Mouse (Mus musculus): ENCODE results near the gene Nek9. TPM values are rescaled to one million over a fixed set of nuclear protein-coding genes. Genes with fewer than 3 reads are reported as not detected.

The Nek9 gene
- total RNA-seq, 1 experiment: 20.4 TPM

DNA sequence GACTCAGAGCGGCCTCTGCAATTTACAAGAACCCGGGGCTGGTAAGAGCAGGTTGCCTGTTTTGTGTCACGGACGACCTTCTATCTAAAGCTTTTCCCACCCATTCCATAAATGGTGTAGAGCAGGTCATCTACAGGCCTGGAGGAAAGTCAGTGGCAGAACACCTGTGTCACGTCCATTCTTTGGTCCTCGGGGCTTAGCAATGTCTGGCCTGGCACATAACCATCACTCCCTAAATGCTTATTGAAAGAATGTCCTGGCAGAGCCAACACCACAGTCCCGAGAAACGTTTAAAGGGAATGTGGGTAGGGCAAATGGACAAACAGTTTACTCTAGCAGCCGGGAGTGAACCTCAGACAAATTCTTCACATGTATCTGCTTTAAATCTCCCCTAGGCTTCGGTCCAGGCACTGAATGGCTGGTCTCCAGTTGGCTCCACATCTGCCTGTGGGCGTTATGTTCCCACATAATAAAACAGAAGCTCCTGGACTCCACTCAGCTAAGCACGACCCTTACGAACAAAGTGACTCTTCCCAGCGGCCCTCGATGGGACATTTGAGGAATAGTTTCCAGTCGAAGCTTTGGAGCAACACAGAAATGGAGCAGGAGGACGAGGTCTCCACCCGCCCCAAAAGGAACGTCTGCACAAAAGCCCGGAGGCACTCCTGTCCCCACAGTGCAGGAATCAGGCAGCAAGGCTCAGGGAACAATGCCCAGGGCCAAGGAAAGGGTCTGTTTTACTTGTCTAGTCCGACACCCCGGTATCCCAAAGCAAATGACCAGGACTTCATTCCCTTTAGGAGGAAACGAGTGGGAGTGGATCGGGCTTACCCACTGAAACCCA is 49.8 kb downstream of the Nek9 start:
- no peaks in the 10 kb centered on the region for H3K36me3 ChIP-seq (ENCODE audit: control insufficient read depth, insufficient read depth, low read length, poor library complexity, severe bottlenecking)
- H3K4me1 ChIP-seq (ENCODE audit: control insufficient read depth in 2 of 2, insufficient read depth in 2 of 2, low read length in 2 of 2, poor library complexity in 1 of 2): peaks cover 0 to 5% of the 10 kb centered on the region in 2 experiments; a peak in 1 of 4 replicates
- H3K9me3 ChIP-seq (ENCODE audit: control insufficient read depth, insufficient read depth, low read depth, low read length): no peaks in the 10 kb centered on the region
- in situ Hi-C loops (cut with MboI; ENCODE audit: low sequenced_read_pairs in 2 of 2, unreplicated experiment in 2 of 2): no loop called here
- no peak overlapping the region; a peak in 1 of 4 replicates for H3K4me3 ChIP-seq (ENCODE audit: insufficient read depth in 1 of 2, low read depth in 1 of 2, low read length in 2 of 2, poor library complexity in 1 of 2, severe bottlenecking in 1 of 2)
- 0 out of 2 replicates have a peak overlapping the region, but pooled peaks have one; percentile 56 for H3K9ac ChIP-seq (ENCODE audit: insufficient read depth, low read depth, low read length, poor library complexity, severe bottlenecking)
- TF ChIP-seq CHD2 (IDR thresholded peaks at IDR 0.05; ENCODE audit: low read depth, low read length): no peak
- no peak for TF ChIP-seq ZC3H11A (IDR thresholded peaks at IDR 0.05; ENCODE audit: borderline replicate concordance, low read depth, low read length)
- no peak for TF ChIP-seq HCFC1 (IDR thresholded peaks at IDR 0.05; ENCODE audit: borderline replicate concordance, insufficient read depth, low read length)
- no peak for TF ChIP-seq MAFK (IDR thresholded peaks at IDR 0.05; ENCODE audit: insufficient read depth, low read depth, low read length)
- TF ChIP-seq ZNF384 (IDR thresholded peaks at IDR 0.05; ENCODE audit: low read depth, low read length): no peak
- no peak overlapping the region for H3K27ac ChIP-seq (ENCODE audit: insufficient read depth, low read depth, low read length, poor library complexity, severe bottlenecking)
- DNase-seq (ENCODE audit: low read depth, low spot score): no peak

DNA sequence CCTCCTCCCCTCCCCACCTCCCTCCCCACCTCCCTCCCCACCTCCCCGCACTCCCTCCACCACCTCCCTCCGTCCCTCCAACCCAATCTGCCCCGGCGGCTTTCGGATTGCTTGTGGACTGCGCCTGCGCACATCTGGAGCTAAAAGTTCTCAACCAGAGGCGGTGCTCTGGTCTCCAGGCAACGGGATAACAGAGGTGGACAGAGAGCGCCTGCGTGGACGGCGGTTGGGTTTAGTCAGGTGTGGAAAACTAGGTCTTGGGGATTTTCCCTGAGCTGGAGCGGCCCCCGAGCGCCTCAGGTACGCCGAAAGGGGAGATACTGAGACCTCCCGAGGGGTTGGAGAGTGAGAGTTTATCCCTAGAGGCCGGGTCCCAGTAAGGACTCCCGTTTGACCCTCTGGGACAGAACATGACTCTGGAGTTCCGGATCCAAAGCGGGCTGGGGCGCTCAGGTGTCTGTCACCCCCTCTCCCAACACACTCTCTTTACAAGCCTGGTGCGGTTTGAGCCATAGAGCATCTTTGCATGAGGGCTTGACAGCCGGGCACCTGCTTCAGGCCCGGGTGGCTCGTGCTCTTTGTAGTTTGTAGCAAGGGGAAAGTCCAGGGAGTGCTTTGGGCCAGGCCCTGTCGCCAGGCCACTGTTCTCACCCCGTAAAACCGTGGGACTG is 50.5 kb downstream of the Nek9 start, which contains the start of gene Zc2hc1c:
Gene Zc2hc1c (plus strand): TSS at position 106 of the 671 bp plus-strand sequence.
- 0 out of 2 replicates have a peak, but pooled peaks have one; percentile 3 for TF ChIP-seq HCFC1 (IDR thresholded peaks at IDR 0.05; ENCODE audit: borderline replicate concordance, insufficient read depth, low read length)
- TF ChIP-seq MAFK (IDR thresholded peaks at IDR 0.05; ENCODE audit: insufficient read depth, low read depth, low read length): no peak
- Histone ChIP-seq H3K4me3 (ENCODE audit: insufficient read depth in 1 of 2, low read depth in 1 of 2, low read length in 2 of 2, poor library complexity in 1 of 2, severe bottlenecking in 1 of 2) (peak within 1 kb of the TSS; percentile 65 to 72), H3K9me3 (ENCODE audit: control insufficient read depth, insufficient read depth, low read depth, low read length) (no peaks in the 10 kb centered on the region), H3K27ac (ENCODE audit: insufficient read depth, low read depth, low read length, poor library complexity, severe bottlenecking) (no peak within 1 kb of the TSS), H3K36me3 (ENCODE audit: control insufficient read depth, insufficient read depth, low read length, poor library complexity, severe bottlenecking) (no peaks in the 10 kb centered on the region), H3K4me1 (ENCODE audit: control insufficient read depth in 2 of 2, insufficient read depth in 2 of 2, low read length in 2 of 2, poor library complexity in 1 of 2) (peaks cover 0 to 5% of the 10 kb centered on the region in 2 experiments; a peak in 1 of 4 replicates), H3K9ac (ENCODE audit: insufficient read depth, low read depth, low read length, poor library complexity, severe bottlenecking) (peak within 1 kb of the TSS; percentile 56)
- DNase-seq (ENCODE audit: low read depth, low spot score): peak; percentile 92
- in situ Hi-C loops (cut with MboI; ENCODE audit: low sequenced_read_pairs in 2 of 2, unreplicated experiment in 2 of 2): no loop called here

GRCm38 (mm10) chr12:85287809-85288485 is 51.2 kb downstream of the Nek9 start, which contains the start of gene Acyp1:
Acyp1 (minus strand) TSS chr12:85288438.
- in situ Hi-C loops (cut with MboI; ENCODE audit: low sequenced_read_pairs in 2 of 2, unreplicated experiment in 2 of 2): no loop called here
- no peak for DNase-seq (ENCODE audit: low read depth, low spot score)
- H3K9me3 ChIP-seq (ENCODE audit: control insufficient read depth, insufficient read depth, low read depth, low read length): no peaks in the 10 kb centered on the region
- H3K27ac ChIP-seq (ENCODE audit: insufficient read depth, low read depth, low read length, poor library complexity, severe bottlenecking): no peak within 1 kb of the TSS
- no peak for TF ChIP-seq ZNF384 (IDR thresholded peaks at IDR 0.05; ENCODE audit: low read depth, low read length)
- no peak for TF ChIP-seq HCFC1 (IDR thresholded peaks at IDR 0.05; ENCODE audit: borderline replicate concordance, insufficient read depth, low read length)
- no peak for TF ChIP-seq MAFK (IDR thresholded peaks at IDR 0.05; ENCODE audit: insufficient read depth, low read depth, low read length)
- TF ChIP-seq ZC3H11A (IDR thresholded peaks at IDR 0.05; ENCODE audit: borderline replicate concordance, low read depth, low read length): no peak
- TF ChIP-seq CHD2 (IDR thresholded peaks at IDR 0.05; ENCODE audit: low read depth, low read length): no peak
- peak within 1 kb of the TSS; percentile 65 to 72 for H3K4me3 ChIP-seq (ENCODE audit: insufficient read depth in 1 of 2, low read depth in 1 of 2, low read length in 2 of 2, poor library complexity in 1 of 2, severe bottlenecking in 1 of 2)
- peak within 1 kb of the TSS; percentile 56 for H3K9ac ChIP-seq (ENCODE audit: insufficient read depth, low read depth, low read length, poor library complexity, severe bottlenecking)
- H3K36me3 ChIP-seq (ENCODE audit: control insufficient read depth, insufficient read depth, low read length, poor library complexity, severe bottlenecking): no peaks in the 10 kb centered on the region
- H3K4me1 ChIP-seq (ENCODE audit: control insufficient read depth in 2 of 2, insufficient read depth in 2 of 2, low read length in 2 of 2, poor library complexity in 1 of 2): peaks cover 0 to 5% of the 10 kb centered on the region in 2 experiments; a peak in 1 of 4 replicates

- DNase-seq (ENCODE audit: low read depth, low spot score): no peak
- Histone ChIP-seq H3K27ac (ENCODE audit: insufficient read depth, low read depth, low read length, poor library complexity, severe bottlenecking) (no peak overlapping the region), H3K9me3 (ENCODE audit: control insufficient read depth, insufficient read depth, low read depth, low read length) (no peaks in the 10 kb centered on the region), H3K9ac (ENCODE audit: insufficient read depth, low read depth, low read length, poor library complexity, severe bottlenecking) (no peak overlapping the region), H3K4me3 (ENCODE audit: insufficient read depth in 1 of 2, low read depth in 1 of 2, low read length in 2 of 2, poor library complexity in 1 of 2, severe bottlenecking in 1 of 2) (no peak overlapping the region), H3K36me3 (ENCODE audit: control insufficient read depth, insufficient read depth, low read length, poor library complexity, severe bottlenecking) (no peaks in the 10 kb centered on the region), H3K4me1 (ENCODE audit: control insufficient read depth in 2 of 2, insufficient read depth in 2 of 2, low read length in 2 of 2, poor library complexity in 1 of 2) (peaks cover 0 to 5% of the 10 kb centered on the region in 2 experiments; a peak in 1 of 4 replicates)
- in situ Hi-C loops (cut with MboI; ENCODE audit: low sequenced_read_pairs in 2 of 2, unreplicated experiment in 2 of 2): no loop called here
- TF ChIP-seq CHD2 (IDR thresholded peaks at IDR 0.05; ENCODE audit: low read depth, low read length) (no peak), ZC3H11A (IDR thresholded peaks at IDR 0.05; ENCODE audit: borderline replicate concordance, low read depth, low read length) (peak; percentile 69; the same call in 1 of the 2 replicates)
Measured at GRCm38 (mm10) chr12:85286941-85287340, 52.2 kb downstream of the Nek9 start.

Measured in ES-E14 (cell line).